8 mouse cellular contexts compared by ENCODE assay signal in genomic region chr1:183344886-183345816, GRCm38 (mm10). TPM values are rescaled to one million over a fixed set of nuclear protein-coding genes. Genes with fewer than 3 reads are reported as not detected.
DNase-seq lines count a peak whose midpoint lies in the region; ATAC-seq lines count a peak whose summit lies in the region.

No protein-coding gene starts in this region.

- DNase-seq in adrenal gland, adult 18-20 months (ENCODE audit: low spot score in 2 of 2) = peak; percentile 86 to 87
- peak; percentile 86 for DNase-seq in embryo, embryonic 10.5 days (ENCODE audit: low spot score)
- peak; percentile 87 for DNase-seq in gastrocnemius, postnatal 14 days
- peak; percentile 87 to 91 for DNase-seq in left cerebral cortex, postnatal 10 days (ENCODE audit: extremely low spot score in 1 of 2, low spot score in 2 of 2)
- peak; percentile 93 to 94 for DNase-seq in right cerebral cortex, postnatal 10 days (ENCODE audit: low spot score in 2 of 2)
- DNase-seq in urinary bladder, postnatal 14 days (ENCODE audit: low spot score) = peak; percentile 91

- peak; percentile 87 for ATAC-seq in inflammation-experienced regulatory T-cells, adult 6 months
- ATAC-seq in megakaryocyte progenitor cell, adult 5-6 weeks (replicated peaks; ENCODE audit: poor library complexity) = peak; percentile 83

- intact Hi-C loops in gastrocnemius, postnatal 14 days (cut with DNase I; ENCODE audit: low total_unique reads) = no loop called here
- intact Hi-C loops in left cerebral cortex, postnatal 10 days (cut with DNase I) = no loop called here

RNA-seq across cellular contexts. Expression of gene Mia3, which starts 24.2 kb away (rescaled TPM):
- 100 to 1,000 TPM; 189 to 209 TPM for total RNA-seq in adrenal gland, adult 18-20 months (2021)
- 100 to 1,000 TPM; 101 to 105 TPM for total RNA-seq in gastrocnemius, postnatal 14 days (2021)
- polyA plus RNA-seq in inflammation-experienced regulatory T-cells, adult 6 months (2017; shearing (Covaris generic)) = 100 to 1,000 TPM in 1 of 3 experiments, 10 to 100 TPM in 2; 90.7 to 111 (median 99.2) TPM
- total RNA-seq in left cerebral cortex, postnatal 10 days (2021) = 100 to 1,000 TPM; 279 to 289 TPM
- total RNA-seq in megakaryocyte progenitor cell, adult 5-6 weeks (2015) = 79.0 and 81.3 TPM in 2 replicates
- 119 and 129 TPM in 2 replicates for total RNA-seq in megakaryocyte progenitor cell, adult 5-6 weeks (2017)

RNA-seq across cellular contexts. Expression of gene Taf1a, which starts 43.6 kb away (rescaled TPM):
- 10 to 100 TPM; 22.3 to 29.7 TPM for total RNA-seq in adrenal gland, adult 18-20 months (2021)
- 1 to 10 TPM; 4.1 to 4.7 TPM for total RNA-seq in gastrocnemius, postnatal 14 days (2021)
- polyA plus RNA-seq in inflammation-experienced regulatory T-cells, adult 6 months (2017; shearing (Covaris generic)) = 10 to 100 TPM; 18.4 to 37.0 (median 31.4) TPM
- 10 to 100 TPM; 16.0 to 17.5 TPM for total RNA-seq in left cerebral cortex, postnatal 10 days (2021)
- total RNA-seq in megakaryocyte progenitor cell, adult 5-6 weeks (2015) = 16.1 and 18.4 TPM in 2 replicates
- total RNA-seq in megakaryocyte progenitor cell, adult 5-6 weeks (2017) = 19.5 and 22.4 TPM in 2 replicates

RNA-seq across cellular contexts. Expression of gene Brox, which starts 48.1 kb away (rescaled TPM):
- 10 to 100 TPM; 44.2 to 57.0 TPM for total RNA-seq in adrenal gland, adult 18-20 months (2021)
- total RNA-seq in gastrocnemius, postnatal 14 days (2021) = 10 to 100 TPM; 17.7 to 19.5 TPM
- 10 to 100 TPM; 37.5 to 49.5 (median 40.4) TPM for polyA plus RNA-seq in inflammation-experienced regulatory T-cells, adult 6 months (2017; shearing (Covaris generic))
- 10 to 100 TPM; 62.3 to 64.8 TPM for total RNA-seq in left cerebral cortex, postnatal 10 days (2021)
- 24.6 and 32.7 TPM in 2 replicates for total RNA-seq in megakaryocyte progenitor cell, adult 5-6 weeks (2015)
- 35.8 and 47.5 TPM in 2 replicates for total RNA-seq in megakaryocyte progenitor cell, adult 5-6 weeks (2017)

RNA-seq across cellular contexts. Expression of gene Aida, which starts 48.8 kb away (rescaled TPM):
- total RNA-seq in adrenal gland, adult 18-20 months (2021) = 10 to 100 TPM; 52.7 to 57.8 TPM
- 10 to 100 TPM; 19.5 to 23.7 TPM for total RNA-seq in gastrocnemius, postnatal 14 days (2021)
- polyA plus RNA-seq in inflammation-experienced regulatory T-cells, adult 6 months (2017; shearing (Covaris generic)) = 10 to 100 TPM; 13.2 to 20.9 (median 15.5) TPM
- 10 to 100 TPM; 56.4 to 61.4 TPM for total RNA-seq in left cerebral cortex, postnatal 10 days (2021)
- total RNA-seq in megakaryocyte progenitor cell, adult 5-6 weeks (2015) = 39.9 and 44.9 TPM in 2 replicates
- 53.3 and 55.8 TPM in 2 replicates for total RNA-seq in megakaryocyte progenitor cell, adult 5-6 weeks (2017)

Comparison
In these comparisons a context has a peak if more than half of its experiments do, and no peak if none do; other contexts are left out.
1. Peak in every context shown above with its lines: DNase-seq and ATAC-seq.